Mouse (Mus musculus) retina, postnatal 7 days (tissue): ENCODE data around the gene Gldn.

Experiments used
- DNase-seq: peaks from one replicate; pipeline ENCODE4 v3.0.0-alpha.2; 2012; ENCODE audit warnings: low read depth, low spot score

Gldn gene

GRCm38 (mm10) chr9:54286331-54286987 is at the start of gene Gldn:
TSS of gene Gldn (plus strand) at chr9:54286486.
- DNase-seq, result peak; percentile 16

DNA sequence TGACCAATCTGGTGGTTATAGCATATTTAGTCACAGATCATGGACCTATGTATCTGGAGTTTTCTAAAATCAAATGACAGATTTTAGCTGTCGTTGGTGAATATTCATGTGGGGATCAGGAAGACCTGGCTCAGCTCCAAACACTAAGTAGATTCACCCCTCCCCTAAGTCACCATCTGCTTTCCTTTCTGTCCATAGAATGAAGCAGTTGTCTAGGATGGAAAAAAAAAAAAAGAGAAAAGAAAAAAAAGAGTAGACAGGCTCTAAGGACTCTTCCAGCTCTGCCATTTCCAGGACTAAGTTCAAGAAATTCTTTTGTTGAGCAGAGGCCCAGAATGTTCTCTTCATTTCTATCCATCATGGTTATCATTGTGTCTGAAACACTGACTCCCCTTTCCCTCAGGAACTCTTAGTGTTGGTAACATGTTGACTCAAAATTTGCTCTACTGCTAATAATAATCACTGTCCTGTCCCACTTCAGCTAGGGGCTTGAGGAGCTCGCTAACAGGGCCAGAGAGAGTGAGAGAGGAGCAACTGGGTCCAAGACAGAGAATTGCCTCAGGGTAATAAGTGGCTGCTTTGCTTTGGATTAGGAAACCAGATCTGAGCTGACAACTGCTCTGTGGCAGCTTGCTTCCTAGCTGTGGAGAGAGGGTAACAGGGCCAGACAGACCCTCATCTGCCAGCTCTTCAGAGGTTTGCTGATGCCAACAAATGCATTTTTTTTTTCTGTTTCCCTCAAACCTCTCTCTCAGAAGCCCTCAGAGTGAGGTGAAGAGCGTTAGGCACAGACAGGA is 41.2 kb upstream of the Gldn start:
- DNase-seq, result peak; percentile 51

DNA sequence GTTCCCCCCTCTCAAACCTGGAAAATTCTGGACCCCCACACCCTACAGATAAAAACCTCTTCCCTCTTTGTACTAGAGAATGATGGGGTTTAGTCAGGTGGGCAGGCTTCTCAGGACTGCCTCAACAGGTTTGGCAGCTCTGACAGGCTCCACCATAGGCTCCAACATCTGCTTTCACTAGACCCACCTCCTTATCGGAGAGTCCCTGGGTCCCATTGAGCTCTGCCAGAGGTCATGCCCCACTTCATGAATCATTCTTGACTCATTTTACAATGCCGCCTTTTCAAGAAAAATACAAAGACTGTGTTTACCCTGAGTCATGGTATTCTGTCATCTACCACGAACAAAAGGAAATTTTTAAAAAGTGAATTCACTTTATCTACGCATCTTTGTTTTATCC is 21.5 kb upstream of the Gldn start:
- DNase-seq, result no peak

GRCm38 (mm10) chr9:54268010-54268409 is 18.3 kb upstream of the Gldn start, which contains the start of gene Cyp19a1:
TSS of gene Cyp19a1 (minus strand) at chr9:54268110.
- no peak for DNase-seq

GRCm38 (mm10) chr9:54269987-54270386 is 16.3 kb upstream of the Gldn start:
- no peak for DNase-seq

- no peak for DNase-seq
Measured at GRCm38 (mm10) chr9:54270889-54271288, 15.4 kb upstream of the Gldn start.

DNA sequence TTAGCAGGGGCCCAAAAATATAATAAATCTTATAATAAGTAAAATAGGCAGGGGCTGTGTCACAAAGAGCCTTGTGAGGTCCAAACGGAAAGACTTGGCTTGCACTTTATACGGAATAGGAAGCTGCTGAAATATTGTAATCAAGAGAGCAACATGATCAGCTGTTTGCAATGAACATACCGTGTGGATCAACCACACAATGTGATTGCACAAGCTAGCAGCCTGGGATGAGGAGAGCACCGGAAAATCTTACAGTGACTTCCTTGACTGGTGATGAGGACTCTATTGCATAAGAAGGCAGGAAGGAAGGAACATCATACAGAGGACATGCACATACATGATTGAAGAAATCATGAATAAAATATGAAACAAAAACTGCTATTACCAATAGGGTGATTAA is 11.0 kb upstream of the Gldn start:
- DNase-seq, result no peak

- DNase-seq, result no peak
Measured at GRCm38 (mm10) chr9:54279046-54279589, 7.2 kb upstream of the Gldn start.

- no peak for DNase-seq
Measured at GRCm38 (mm10) chr9:54287804-54288203, 1.5 kb downstream of the Gldn start.

DNA sequence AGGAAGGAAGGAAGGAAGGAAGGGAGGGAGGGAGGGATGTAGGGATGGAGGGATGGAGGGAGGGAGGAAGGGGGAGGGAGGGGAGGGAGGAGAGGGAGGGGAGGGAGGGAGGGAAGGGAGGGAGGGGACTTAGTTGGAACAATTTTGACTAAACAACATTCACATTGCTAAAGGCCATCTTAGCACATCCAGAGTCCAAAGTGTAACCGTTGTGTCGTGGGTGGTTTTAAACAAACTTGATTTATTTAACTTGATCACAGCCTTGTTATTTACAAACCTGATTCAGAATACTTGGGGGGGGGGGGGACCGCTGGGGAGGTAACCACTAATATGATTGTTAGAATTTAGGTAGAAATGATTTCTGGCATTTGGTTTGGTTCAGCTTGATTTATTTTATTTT is 13.1 kb downstream of the Gldn start:
- no peak for DNase-seq

- DNase-seq, result no peak
Measured at GRCm38 (mm10) chr9:54299792-54300191, 13.5 kb downstream of the Gldn start.

DNA sequence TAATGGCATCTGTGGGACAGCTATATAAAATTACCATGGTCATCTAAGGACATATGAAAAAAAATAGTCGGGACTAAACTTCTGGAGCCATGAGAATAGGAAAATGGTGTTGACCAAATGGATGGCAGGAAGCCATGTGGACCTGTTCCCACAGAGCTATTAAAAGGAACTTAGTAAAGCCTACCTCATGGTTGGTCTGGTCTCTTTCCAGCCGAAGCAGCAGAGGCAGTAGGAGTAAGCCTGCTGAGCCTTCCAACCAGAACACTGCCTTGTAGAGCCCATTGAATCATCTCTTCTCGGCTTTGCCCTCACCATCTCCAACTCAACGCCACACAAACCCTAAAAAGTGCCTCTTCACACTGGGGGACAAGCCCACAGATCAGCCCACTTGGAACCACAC is 15.0 kb downstream of the Gldn start:
- no peak for DNase-seq

DNA sequence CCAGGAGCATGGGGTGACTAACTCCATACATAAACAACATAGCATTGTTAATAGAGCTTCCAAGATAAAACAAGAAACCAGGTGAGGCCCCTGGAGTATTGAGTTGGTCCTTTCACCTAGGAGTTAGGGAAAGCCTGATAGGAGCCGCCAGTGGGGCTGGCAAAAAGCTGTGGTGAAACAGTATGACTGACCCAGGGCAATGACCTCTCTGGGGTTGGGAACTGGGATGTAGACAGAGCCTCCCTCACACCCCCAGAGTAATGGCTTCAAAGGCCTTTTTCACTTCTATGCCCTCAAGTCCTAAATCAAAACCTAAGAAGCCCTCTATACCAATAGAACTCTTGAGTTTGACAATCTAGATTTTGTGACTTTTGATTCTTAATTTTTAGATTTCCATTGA is 21.9 kb downstream of the Gldn start:
- no peak for DNase-seq

DNA sequence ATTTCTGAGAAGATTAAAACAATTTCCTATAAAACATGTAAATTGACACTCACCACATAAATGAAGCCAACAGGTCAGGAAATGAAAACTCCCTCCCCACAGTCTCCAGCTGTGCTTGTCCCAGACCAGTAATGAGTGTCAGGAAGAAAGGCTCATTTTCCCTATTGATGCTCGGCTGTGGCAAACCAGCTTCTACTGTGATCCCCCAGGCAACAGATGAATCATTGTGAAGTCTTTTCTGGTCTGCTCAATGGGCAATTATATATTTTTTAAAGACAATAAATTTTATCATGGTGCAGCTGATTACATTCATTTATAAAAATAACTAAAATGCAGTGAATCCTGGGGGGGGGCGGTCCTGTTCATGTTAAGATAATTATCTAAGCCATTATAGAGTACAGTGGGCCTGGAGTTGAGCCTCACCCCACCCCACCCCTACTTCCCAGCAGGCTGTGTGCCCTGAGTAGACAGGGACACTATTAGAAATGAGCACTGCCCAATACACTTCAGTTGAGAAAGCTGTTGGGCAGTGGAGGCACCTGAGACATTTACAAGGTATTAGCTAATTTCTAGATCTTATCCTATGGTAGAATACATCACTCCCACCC is 22.6 kb downstream of the Gldn start:
- no peak for DNase-seq

GRCm38 (mm10) chr9:54316363-54316762 is 30.1 kb downstream of the Gldn start:
- no peak for DNase-seq

DNA sequence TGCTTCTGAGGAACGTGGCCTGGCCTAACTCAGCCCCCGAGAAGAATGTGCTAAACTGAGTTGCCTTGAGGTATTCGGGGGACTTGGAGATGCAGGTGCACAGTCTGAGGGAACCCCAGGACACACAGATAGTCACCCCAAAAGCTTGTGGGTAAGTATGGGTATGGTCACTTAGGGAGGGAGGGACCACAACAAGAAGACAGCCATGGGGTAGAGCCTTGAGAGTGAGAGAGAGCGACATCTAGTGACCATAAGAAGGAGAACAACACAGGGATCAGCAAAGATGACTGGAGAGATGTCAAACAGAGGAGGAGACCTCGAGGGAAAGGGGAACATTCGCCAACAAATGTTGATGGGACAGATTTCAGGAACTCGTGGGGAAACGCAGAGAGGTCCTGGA is 37.2 kb downstream of the Gldn start:
- peak; percentile 14 for DNase-seq

DNA sequence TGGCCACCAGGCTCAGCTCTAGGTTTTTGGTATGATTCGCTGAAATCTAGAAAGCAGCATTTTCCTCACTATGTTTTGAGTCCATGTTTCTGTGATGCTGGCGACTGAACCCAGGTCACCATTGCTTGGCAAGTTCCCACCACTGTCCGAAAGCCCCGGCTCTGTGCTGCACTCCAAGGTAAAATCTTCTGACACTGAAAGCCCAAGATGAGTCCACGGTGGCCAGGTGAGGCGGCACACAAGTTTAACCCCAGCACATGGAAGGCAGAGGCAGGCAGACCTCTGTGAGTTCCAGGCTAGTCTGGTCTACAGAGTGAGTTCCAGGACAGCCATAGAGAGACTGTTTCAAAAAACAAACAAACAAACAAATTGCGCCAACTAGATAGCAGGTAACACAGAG is 42.9 kb downstream of the Gldn start:
- DNase-seq, result no peak

DNA sequence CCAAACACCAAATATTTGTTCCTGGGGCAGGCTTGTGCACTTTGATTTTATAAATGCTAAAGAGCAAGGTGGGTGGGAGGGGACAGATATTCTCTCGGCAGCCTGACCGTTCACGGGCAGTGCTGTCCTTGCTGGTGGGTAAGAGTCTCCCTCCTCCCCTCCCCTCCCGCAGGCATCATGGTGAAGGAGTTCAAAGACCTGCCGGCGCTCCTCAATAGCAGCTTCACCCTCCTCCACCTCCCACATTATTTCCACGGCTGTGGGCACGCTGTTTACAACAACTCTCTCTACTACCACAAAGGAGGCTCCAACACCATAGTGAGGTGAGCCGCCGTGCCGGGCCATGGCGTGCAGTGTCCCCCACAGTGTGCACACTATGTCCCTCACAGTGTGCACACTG is 49.3 kb downstream of the Gldn start:
- DNase-seq, result no peak

DNA sequence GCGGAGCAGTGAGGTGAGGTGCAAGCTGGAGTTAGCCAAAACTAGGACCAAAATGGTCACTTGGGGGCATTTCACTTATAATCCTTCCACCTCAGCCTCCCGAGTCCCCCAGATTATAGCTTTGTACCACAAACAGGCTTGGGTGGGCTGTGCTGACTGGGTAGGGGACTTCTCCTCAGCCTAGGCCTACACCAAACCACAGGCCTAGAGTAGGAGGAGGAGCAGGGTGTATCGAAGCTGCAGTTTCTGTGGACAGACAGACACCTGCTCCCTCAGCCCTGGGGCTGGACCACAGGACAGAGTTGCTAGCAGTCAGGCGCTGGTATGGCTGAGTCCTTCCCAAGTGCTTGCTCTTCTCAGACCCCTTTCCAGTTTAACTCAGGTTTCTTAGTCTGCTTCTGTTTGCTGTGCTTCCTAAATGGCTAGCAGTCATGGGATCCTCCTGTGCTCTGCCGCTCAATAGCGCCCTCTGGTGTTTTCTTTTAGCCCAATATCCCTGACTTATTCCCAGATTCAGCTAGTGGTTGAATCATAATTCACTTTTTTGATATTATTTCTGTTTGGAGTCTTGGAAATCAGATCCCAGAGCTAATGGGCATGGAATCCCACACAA is 50.4 kb downstream of the Gldn start:
- peak; percentile 51 for DNase-seq

GRCm38 (mm10) chr9:54342026-54342425 is 55.7 kb downstream of the Gldn start:
- DNase-seq, result no peak

GRCm38 (mm10) chr9:54356756-54357155 is 70.5 kb downstream of the Gldn start:
- no peak for DNase-seq
